ENCODE assay signal across 23 mouse cellular contexts in the genomic region with DNA sequence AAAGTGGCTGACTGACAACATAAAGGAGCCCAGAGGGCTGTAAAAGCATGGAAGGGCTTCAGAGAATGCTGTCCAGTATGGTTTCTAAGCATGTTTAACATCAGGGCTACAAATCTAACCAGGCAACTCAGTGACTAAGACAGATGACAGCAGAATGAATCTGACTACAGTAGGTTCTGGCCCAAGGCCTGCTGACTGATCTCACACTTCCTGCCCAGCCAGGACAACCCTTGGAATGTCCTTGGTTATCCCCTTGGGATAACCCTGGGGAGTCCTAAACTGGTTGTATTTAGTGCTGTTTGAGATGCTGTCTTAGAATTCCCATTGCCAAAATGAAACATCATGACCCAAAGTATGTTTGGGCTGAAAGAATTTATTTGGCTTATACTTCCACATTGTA. TPM values are rescaled to one million over a fixed set of nuclear protein-coding genes. Genes with fewer than 3 reads are reported as not detected.
DNase-seq lines count a peak whose midpoint lies in the region; ATAC-seq and TF ChIP-seq lines count a peak whose summit lies in the region.
"Had no signal": no experiment of that assay in that cellular context is flagged by ENCODE, and none has a peak within 500 bp of the region (broad histone marks: within the 10 kb centered on the region; RNA-seq: fewer than 3 reads in every experiment).

No protein-coding gene starts in this region.

- H3K27me3 ChIP-seq in kidney, postnatal 0 days (ENCODE audit: insufficient read depth, low read length) = no peaks in the 10 kb centered on the region
- no peaks in the 10 kb centered on the region for H3K27me3 ChIP-seq in Patski
- no peaks in the 10 kb centered on the region for H3K27me3 ChIP-seq in forebrain, embryonic 12.5 days
- H3K27me3 ChIP-seq: embryonic facial prominence, embryonic 13.5 days had no signal

- no peak overlapping the region for H3K4me3 ChIP-seq in kidney, postnatal 0 days (replicated peaks; ENCODE audit: low read depth, low read length)
- no peak overlapping the region for H3K4me3 ChIP-seq in forebrain, embryonic 12.5 days (replicated peaks)
- H3K4me3 ChIP-seq: embryonic facial prominence, embryonic 13.5 days; gastrocnemius, adult 2 months; heart, embryonic 13.5 days had no signal

- ATAC-seq in kidney, postnatal 0 days (replicated peaks; ENCODE audit: low FRiP score, low read depth) = no peak
- ATAC-seq in Patski = peak; percentile 60
- no peak for ATAC-seq in forebrain, embryonic 12.5 days (ENCODE audit: low FRiP score)
- ATAC-seq: forebrain, embryonic 14.5 days; intestine, embryonic 16.5 days had no signal

- H3K27ac ChIP-seq in kidney, postnatal 0 days = no peak overlapping the region
- H3K27ac ChIP-seq in forebrain, embryonic 12.5 days = no peak overlapping the region
- H3K27ac ChIP-seq: embryonic facial prominence, embryonic 13.5 days; gastrocnemius, adult 2 months; heart, embryonic 13.5 days; hindbrain, embryonic 14.5 days had no signal

- H3K9ac ChIP-seq in kidney, postnatal 0 days (ENCODE audit: low read depth, low read length) = no peak overlapping the region
- no peak overlapping the region for H3K9ac ChIP-seq in forebrain, embryonic 12.5 days
- H3K9ac ChIP-seq: embryonic facial prominence, embryonic 13.5 days; heart, embryonic 13.5 days; hindbrain, embryonic 14.5 days had no signal

- POLR2A ChIA-PET in Patski (lab: Charles Lee) = no interaction called here

- no peak for TF ChIP-seq CTCF in kidney, postnatal 0 days (IDR thresholded peaks at IDR 0.05; ENCODE audit: low read depth)
- no peak for TF ChIP-seq CTCF in Patski (IDR thresholded peaks at IDR 0.05)

- in situ Hi-C loops in Patski (cut with MboI; ENCODE audit: low pct_unique_long_range_greater_than_20kb) = no loop called here

- DNase-seq in adrenal gland, adult 2 months = peak; percentile 46
- DNase-seq in adrenal gland, postnatal 25 days = no peak
- peak; percentile 47 for DNase-seq in kidney, postnatal 0 days (ENCODE audit: low spot score)
- DNase-seq in kidney, adult 8-10 months = no peak
- no peak for DNase-seq in Patski (ENCODE audit: low read depth, low spot score)
- no peak for DNase-seq in thymus, postnatal 14 days
- DNase-seq: adrenal gland, postnatal 14 days; cerebellum, adult 18-20 months; cerebellum, adult 9-11 months; cerebellum, postnatal 36 days; gastrocnemius, adult 2 months; gastrocnemius, postnatal 36 days; kidney, adult 2 months had no signal

- no peaks in the 10 kb centered on the region for H3K36me3 ChIP-seq in kidney, postnatal 0 days (ENCODE audit: insufficient read depth, low read length)
- no peaks in the 10 kb centered on the region for H3K36me3 ChIP-seq in forebrain, embryonic 12.5 days (replicated peaks)
- H3K36me3 ChIP-seq: embryonic facial prominence, embryonic 13.5 days; heart, embryonic 13.5 days had no signal

- no peaks in the 10 kb centered on the region for H3K9me3 ChIP-seq in kidney, postnatal 0 days (replicated peaks; ENCODE audit: low read length)
- no peaks in the 10 kb centered on the region for H3K9me3 ChIP-seq in forebrain, embryonic 12.5 days
- H3K9me3 ChIP-seq: embryonic facial prominence, embryonic 13.5 days; heart, embryonic 13.5 days had no signal

- H3K4me1 ChIP-seq in kidney, postnatal 0 days (replicated peaks; ENCODE audit: insufficient read depth, low read length) = no peaks in the 10 kb centered on the region
- H3K4me1 ChIP-seq in forebrain, embryonic 12.5 days = peaks cover 29% of the 10 kb centered on the region

- CTCF ChIA-PET in Patski (lab: Charles Lee) = interaction anchor here (0.8 to 1.3 kb wide), 2 partner anchors 12 to 33 kb away, joined by 3 read pairs; no protein-coding TSS in a partner anchor

- H3K4me2 ChIP-seq in kidney, postnatal 0 days (ENCODE audit: low read length) = no peak overlapping the region
- H3K4me2 ChIP-seq in forebrain, embryonic 12.5 days = no peak overlapping the region
- H3K4me2 ChIP-seq: embryonic facial prominence, embryonic 13.5 days; heart, embryonic 13.5 days; hindbrain, embryonic 14.5 days had no signal

RNA-seq across cellular contexts. Expression of a gene that starts 19.7 kb away (rescaled TPM):
- total RNA-seq in adrenal gland, adult 2 months (2021) = 10 to 100 TPM; 24.4 to 40.6 TPM
- 25.6 and 25.9 TPM in 2 replicates for polyA plus RNA-seq in adrenal gland, adult 2 months (2012; rRNA removed)
- total RNA-seq in adrenal gland, postnatal 25 days (2021) = 28.9 and 37.9 TPM in 2 replicates
- polyA plus RNA-seq in kidney, postnatal 0 days (2015; fragmentation: Nextera tagmentation; extraction: Ambion mirVana) = 1.2 TPM in 2 replicates
- polyA plus RNA-seq in Patski (2021) = 0.31 TPM
- 13.4 and 15.7 TPM in 2 replicates for polyA plus RNA-seq in forebrain, embryonic 12.5 days (2016; fragmentation: Nextera tagmentation; extraction: Ambion mirVana)
- total RNA-seq: hematopoietic stem cell, adult 5-6 weeks had no signal

RNA-seq across cellular contexts. Expression of a gene that starts 56.0 kb away (rescaled TPM):
- total RNA-seq in adrenal gland, adult 2 months (2021) = not detected
- polyA plus RNA-seq in adrenal gland, adult 2 months (2012; rRNA removed) = not detected in 2 replicates
- total RNA-seq in adrenal gland, postnatal 25 days (2021) = not detected in 2 replicates
- 0.17 and 0.59 TPM in 2 replicates for polyA plus RNA-seq in kidney, postnatal 0 days (2015; fragmentation: Nextera tagmentation; extraction: Ambion mirVana)
- polyA plus RNA-seq in Patski (2021) = 0.33 TPM
- polyA plus RNA-seq in forebrain, embryonic 12.5 days (2016; fragmentation: Nextera tagmentation; extraction: Ambion mirVana) = not detected in 2 replicates
- total RNA-seq: adrenal gland, postnatal 14 days; ES-E14; gastrocnemius, adult 2 months; gastrocnemius, postnatal 36 days; heart, adult 18-20 months; hematopoietic stem cell, adult 5-6 weeks had no signal
- polyA plus RNA-seq: embryonic facial prominence, embryonic 13.5 days; forebrain, embryonic 14.5 days; heart, embryonic 13.5 days; heart, postnatal 0 days; hindbrain, embryonic 14.5 days had no signal

Comparison
In these comparisons a context has a peak if more than half of its experiments do, and no peak if none do; other contexts are left out.
1. DNase-seq: peak in adrenal gland, adult 2 months (single experiment) and kidney, postnatal 0 days (single experiment); none in adrenal gland, postnatal 25 days (single experiment), kidney, adult 8-10 months (0 of 2), Patski (single experiment) and thymus, postnatal 14 days (single experiment).